Mouse (Mus musculus): Measurements from ENCODE around the gene Wdr75.

The Wdr75 gene

GRCm38 (mm10) chr1:45767533-45767932, 27.4 kb upstream of the Wdr75 start:
- H3K36me3 ChIP-seq (ENCODE audit: insufficient read depth, low read length), result no peaks in the 10 kb centered on the region
- peaks cover 3% of the 10 kb centered on the region; the same call in 1 of the 2 replicates for H3K9me3 ChIP-seq (ENCODE audit: low read length)
- H3K27me3 ChIP-seq (ENCODE audit: insufficient read depth, low read length), result no peaks in the 10 kb centered on the region
- H3K4me1 ChIP-seq (replicated peaks; ENCODE audit: low read depth, low read length), result no peaks in the 10 kb centered on the region
- no peak for TF ChIP-seq POU5F1 (IDR thresholded peaks at IDR 0.05; ENCODE audit: borderline replicate concordance, low read length)
- no peak for TF ChIP-seq CTCF (conservative IDR thresholded peaks at IDR 0.05; ENCODE audit: low read length)
- TF ChIP-seq NANOG (IDR thresholded peaks at IDR 0.05; ENCODE audit: borderline replicate concordance, low read length), result no peak
- no peak overlapping the region for H3K4me3 ChIP-seq (replicated peaks; ENCODE audit: low read length)

DNA sequence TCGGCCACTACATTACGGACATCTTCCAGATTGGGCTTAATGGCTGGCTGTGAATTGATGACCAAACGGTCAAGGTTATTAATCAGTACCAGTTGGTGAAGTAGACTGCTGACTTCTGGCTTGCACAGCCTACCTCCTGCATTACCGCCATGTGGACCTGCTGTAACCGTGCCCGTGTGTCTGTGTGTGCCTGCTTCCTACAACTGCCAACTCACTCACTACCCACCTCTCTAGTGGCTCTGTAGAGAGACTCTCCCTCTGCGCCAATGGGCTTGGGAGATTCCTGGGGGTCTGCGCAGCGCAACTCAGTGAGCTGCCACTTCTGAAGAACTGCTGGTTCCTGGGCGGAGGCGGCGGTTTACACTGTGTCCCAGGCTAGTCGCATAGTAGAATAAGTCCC, 25.6 kb upstream of the Wdr75 start:
- H3K36me3 ChIP-seq (ENCODE audit: insufficient read depth, low read length), result no peaks in the 10 kb centered on the region
- TF ChIP-seq CTCF (conservative IDR thresholded peaks at IDR 0.05; ENCODE audit: low read length) (no peak), POU5F1 (IDR thresholded peaks at IDR 0.05; ENCODE audit: borderline replicate concordance, low read length) (no peak), NANOG (IDR thresholded peaks at IDR 0.05; ENCODE audit: borderline replicate concordance, low read length) (no peak)
- no peaks in the 10 kb centered on the region for H3K4me1 ChIP-seq (replicated peaks; ENCODE audit: low read depth, low read length)

DNA sequence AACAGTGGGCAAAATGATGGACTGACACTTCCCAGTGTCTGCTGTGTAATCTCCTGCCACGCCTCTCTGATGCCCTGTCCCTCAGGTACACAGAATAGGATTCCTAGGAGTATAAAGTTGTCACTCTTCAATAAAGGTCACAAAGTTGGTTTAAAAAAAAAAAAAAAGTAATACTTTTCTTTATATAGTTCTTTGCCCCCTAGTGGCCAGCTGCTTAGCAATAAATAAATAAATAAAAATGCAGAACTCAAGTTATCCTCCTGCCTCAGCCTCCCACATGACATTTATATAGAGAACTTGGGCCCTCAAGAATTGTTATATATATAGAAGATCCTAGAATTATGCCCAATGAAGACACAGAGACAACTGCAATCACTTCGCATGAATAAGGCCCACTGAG, 24.9 kb upstream of the Wdr75 start:
- TF ChIP-seq NANOG (IDR thresholded peaks at IDR 0.05; ENCODE audit: borderline replicate concordance, low read length) (no peak), CTCF (conservative IDR thresholded peaks at IDR 0.05; ENCODE audit: low read length) (peak; percentile 24)
- Histone ChIP-seq H3K27me3 (ENCODE audit: insufficient read depth, low read length) (no peaks in the 10 kb centered on the region), H3K4me1 (replicated peaks; ENCODE audit: low read depth, low read length) (no peaks in the 10 kb centered on the region), H3K9me3 (ENCODE audit: low read length) (peaks cover 3% of the 10 kb centered on the region; the same call in 1 of the 2 replicates), H3K36me3 (ENCODE audit: insufficient read depth, low read length) (no peaks in the 10 kb centered on the region), H3K4me3 (replicated peaks; ENCODE audit: low read length) (no peak overlapping the region)

More for the DNA sequence above, 25.6 kb upstream of the Wdr75 start:
- Histone ChIP-seq H3K9me3 (ENCODE audit: low read length) (peaks cover 3% of the 10 kb centered on the region; the same call in 1 of the 2 replicates), H3K4me3 (replicated peaks; ENCODE audit: low read length) (no peak overlapping the region), H3K27me3 (ENCODE audit: insufficient read depth, low read length) (no peaks in the 10 kb centered on the region)

DNA sequence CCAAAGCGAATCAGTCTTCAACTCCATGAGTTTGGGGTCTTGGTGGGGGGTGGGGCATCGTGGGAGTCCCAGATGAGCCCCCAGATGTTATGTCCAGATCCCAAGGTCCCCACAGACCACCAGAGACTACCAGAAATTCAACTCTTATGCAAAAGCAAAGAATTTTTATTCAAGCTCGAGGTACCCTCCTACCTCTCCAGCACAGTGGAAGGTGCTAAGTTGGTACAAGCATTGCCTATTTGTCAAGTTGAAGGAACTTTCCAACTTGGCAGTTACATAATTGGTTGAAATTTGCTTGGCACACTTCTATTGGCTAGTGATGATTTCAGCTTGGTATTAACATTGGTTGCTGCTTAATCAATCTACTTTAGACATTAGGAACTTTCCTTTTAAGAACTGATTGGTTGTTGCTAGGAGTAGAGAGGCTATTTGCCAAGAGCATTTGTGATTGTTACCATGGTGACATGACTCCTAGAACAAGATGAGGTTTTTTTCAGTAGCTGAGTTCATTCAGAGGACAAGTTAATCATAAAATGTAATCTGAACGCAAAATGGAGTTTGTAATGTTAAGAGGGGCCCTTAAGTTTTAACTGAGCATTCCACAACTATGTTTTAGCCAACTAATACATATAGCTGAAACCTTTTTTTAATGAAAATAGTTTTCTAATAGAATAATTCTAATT, 14.2 kb upstream of the Wdr75 start:
- Histone ChIP-seq H3K27me3 (ENCODE audit: insufficient read depth, low read length) (no peaks in the 10 kb centered on the region), H3K4me1 (replicated peaks; ENCODE audit: low read depth, low read length) (no peaks in the 10 kb centered on the region), H3K4me3 (replicated peaks; ENCODE audit: low read length) (no peak overlapping the region), H3K9me3 (ENCODE audit: low read length) (no peaks in the 10 kb centered on the region), H3K36me3 (ENCODE audit: insufficient read depth, low read length) (no peaks in the 10 kb centered on the region)
- TF ChIP-seq CTCF (conservative IDR thresholded peaks at IDR 0.05; ENCODE audit: low read length) (no peak), POU5F1 (IDR thresholded peaks at IDR 0.05; ENCODE audit: borderline replicate concordance, low read length) (no peak), NANOG (IDR thresholded peaks at IDR 0.05; ENCODE audit: borderline replicate concordance, low read length) (no peak)

- TF ChIP-seq NANOG (IDR thresholded peaks at IDR 0.05; ENCODE audit: borderline replicate concordance, low read length) (no peak), CTCF (conservative IDR thresholded peaks at IDR 0.05; ENCODE audit: low read length) (peak; percentile 89)
- no peaks in the 10 kb centered on the region for H3K9me3 ChIP-seq (ENCODE audit: low read length)
- H3K4me1 ChIP-seq (replicated peaks; ENCODE audit: low read depth, low read length), result peaks cover 16% of the 10 kb centered on the region
- H3K36me3 ChIP-seq (ENCODE audit: insufficient read depth, low read length), result peaks cover 99% of the 10 kb centered on the region
- no peak overlapping the region for H3K4me3 ChIP-seq (replicated peaks; ENCODE audit: low read length)
- no peaks in the 10 kb centered on the region for H3K27me3 ChIP-seq (ENCODE audit: insufficient read depth, low read length)
These were observed 21.9 kb downstream of the Wdr75 start for GRCm38 (mm10) chr1:45816889-45817288.

- H3K9me3 ChIP-seq (ENCODE audit: low read length), result no peaks in the 10 kb centered on the region
- TF ChIP-seq NANOG (IDR thresholded peaks at IDR 0.05; ENCODE audit: borderline replicate concordance, low read length) (peak; percentile 65; the same call in 1 of the 2 replicates), POU5F1 (IDR thresholded peaks at IDR 0.05; ENCODE audit: borderline replicate concordance, low read length) (no peak), CTCF (conservative IDR thresholded peaks at IDR 0.05; ENCODE audit: low read length) (no peak)
- H3K36me3 ChIP-seq (ENCODE audit: insufficient read depth, low read length), result peaks cover 99% of the 10 kb centered on the region
- H3K27me3 ChIP-seq (ENCODE audit: insufficient read depth, low read length), result no peaks in the 10 kb centered on the region
- H3K4me1 ChIP-seq (replicated peaks; ENCODE audit: low read depth, low read length), result peaks cover 16% of the 10 kb centered on the region
- H3K4me3 ChIP-seq (replicated peaks; ENCODE audit: low read length), result no peak overlapping the region
These were observed 23.6 kb downstream of the Wdr75 start for GRCm38 (mm10) chr1:45818564-45818963.

DNA sequence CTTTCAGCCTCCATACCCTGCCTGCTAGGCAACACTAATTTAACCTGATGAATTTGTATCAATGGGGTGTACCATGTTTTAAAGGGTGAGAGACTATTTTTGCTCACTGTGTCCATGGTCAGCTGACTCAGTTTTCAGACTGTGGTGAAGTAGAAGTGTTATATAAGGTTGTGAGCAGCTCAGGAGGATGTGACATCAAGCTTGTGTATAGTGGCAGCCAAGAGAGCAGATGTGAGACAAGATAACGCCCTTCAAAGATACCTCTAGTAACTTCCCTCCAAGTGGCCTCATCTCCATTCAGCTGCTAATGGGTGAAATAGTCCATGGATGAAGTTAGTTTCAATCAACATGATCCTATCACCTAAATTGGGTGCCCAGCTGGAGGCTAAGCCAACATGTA, 29.5 kb downstream of the Wdr75 start:
- no peak for TF ChIP-seq CTCF (conservative IDR thresholded peaks at IDR 0.05; ENCODE audit: low read length)
- TF ChIP-seq NANOG (IDR thresholded peaks at IDR 0.05; ENCODE audit: borderline replicate concordance, low read length), result no peak
- TF ChIP-seq POU5F1 (IDR thresholded peaks at IDR 0.05; ENCODE audit: borderline replicate concordance, low read length), result no peak
- no peaks in the 10 kb centered on the region for H3K9me3 ChIP-seq (ENCODE audit: low read length)
- peaks cover 17% of the 10 kb centered on the region for H3K4me1 ChIP-seq (replicated peaks; ENCODE audit: low read depth, low read length)
- H3K4me3 ChIP-seq (replicated peaks; ENCODE audit: low read length), result no peak overlapping the region
- H3K27me3 ChIP-seq (ENCODE audit: insufficient read depth, low read length), result no peaks in the 10 kb centered on the region
- H3K36me3 ChIP-seq (ENCODE audit: insufficient read depth, low read length), result peaks cover 78% of the 10 kb centered on the region

DNA sequence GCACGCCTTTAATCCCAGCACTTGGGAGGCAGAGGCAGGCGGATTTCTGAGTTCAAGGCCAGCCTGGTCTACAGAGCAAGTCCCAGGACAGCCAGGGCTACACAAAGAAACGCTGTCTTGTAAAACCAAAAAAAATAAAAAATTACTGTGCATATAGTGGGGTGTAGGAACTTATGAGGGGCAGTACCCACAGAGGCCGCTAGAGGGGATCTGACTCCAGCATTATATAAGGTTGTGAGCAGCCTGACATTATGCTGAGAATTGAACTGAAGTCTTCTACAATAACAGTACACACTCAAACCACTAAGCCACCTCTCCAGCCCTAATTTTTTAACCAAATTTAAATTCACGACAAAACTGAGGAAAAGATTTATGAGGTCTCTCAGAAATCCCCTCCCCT, 30.2 kb downstream of the Wdr75 start:
- no peak overlapping the region for H3K4me3 ChIP-seq (replicated peaks; ENCODE audit: low read length)
- peaks cover 71% of the 10 kb centered on the region for H3K36me3 ChIP-seq (ENCODE audit: insufficient read depth, low read length)
- TF ChIP-seq POU5F1 (IDR thresholded peaks at IDR 0.05; ENCODE audit: borderline replicate concordance, low read length), result no peak
- TF ChIP-seq CTCF (conservative IDR thresholded peaks at IDR 0.05; ENCODE audit: low read length), result peak; percentile 86
- no peaks in the 10 kb centered on the region for H3K27me3 ChIP-seq (ENCODE audit: insufficient read depth, low read length)
- no peaks in the 10 kb centered on the region for H3K9me3 ChIP-seq (ENCODE audit: low read length)
- peaks cover 17% of the 10 kb centered on the region for H3K4me1 ChIP-seq (replicated peaks; ENCODE audit: low read depth, low read length)

GRCm38 (mm10) chr1:45825630-45826029, 30.7 kb downstream of the Wdr75 start:
- no peak overlapping the region for H3K4me3 ChIP-seq (replicated peaks; ENCODE audit: low read length)
- H3K9me3 ChIP-seq (ENCODE audit: low read length), result no peaks in the 10 kb centered on the region
- H3K4me1 ChIP-seq (replicated peaks; ENCODE audit: low read depth, low read length), result peaks cover 17% of the 10 kb centered on the region
- H3K36me3 ChIP-seq (ENCODE audit: insufficient read depth, low read length), result peaks cover 66% of the 10 kb centered on the region
- TF ChIP-seq NANOG (IDR thresholded peaks at IDR 0.05; ENCODE audit: borderline replicate concordance, low read length), result no peak
- TF ChIP-seq CTCF (conservative IDR thresholded peaks at IDR 0.05; ENCODE audit: low read length), result no peak
- H3K27me3 ChIP-seq (ENCODE audit: insufficient read depth, low read length), result no peaks in the 10 kb centered on the region

All from E14TG2a.4 (cell line).